Mouse (Mus musculus): ENCODE measurements around the gene Amh. TPM values are rescaled to one million over a fixed set of nuclear protein-coding genes. Genes with fewer than 3 reads are reported as not detected.

Gene Amh
- 0.44 and 0.53 TPM in 2 replicates for polyA plus RNA-seq (2012; rRNA removed; ENCODE audit: low replicate concordance)

DNA sequence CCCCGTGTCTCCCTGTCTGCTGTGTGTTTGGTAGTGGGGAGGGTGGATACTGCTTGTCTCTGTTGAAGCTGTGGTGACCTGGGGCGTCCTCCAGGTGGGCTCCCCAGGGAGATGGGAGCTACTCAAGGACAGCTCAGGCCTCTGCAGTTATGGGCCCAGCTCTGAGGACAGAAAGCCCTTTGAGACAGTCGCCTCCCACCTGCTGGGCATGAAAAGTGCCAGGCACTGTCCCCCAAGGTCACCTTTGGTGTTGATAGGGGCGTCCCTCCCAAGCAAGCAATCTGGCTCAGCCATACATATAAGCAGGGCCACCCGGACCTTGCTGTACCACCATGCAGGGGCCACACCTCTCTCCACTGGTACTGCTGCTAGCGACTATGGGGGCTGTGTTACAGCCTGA is at the start of gene Amh:
Gene Amh (plus strand): TSS at position 328 of the 400 bp plus-strand sequence.

DNA sequence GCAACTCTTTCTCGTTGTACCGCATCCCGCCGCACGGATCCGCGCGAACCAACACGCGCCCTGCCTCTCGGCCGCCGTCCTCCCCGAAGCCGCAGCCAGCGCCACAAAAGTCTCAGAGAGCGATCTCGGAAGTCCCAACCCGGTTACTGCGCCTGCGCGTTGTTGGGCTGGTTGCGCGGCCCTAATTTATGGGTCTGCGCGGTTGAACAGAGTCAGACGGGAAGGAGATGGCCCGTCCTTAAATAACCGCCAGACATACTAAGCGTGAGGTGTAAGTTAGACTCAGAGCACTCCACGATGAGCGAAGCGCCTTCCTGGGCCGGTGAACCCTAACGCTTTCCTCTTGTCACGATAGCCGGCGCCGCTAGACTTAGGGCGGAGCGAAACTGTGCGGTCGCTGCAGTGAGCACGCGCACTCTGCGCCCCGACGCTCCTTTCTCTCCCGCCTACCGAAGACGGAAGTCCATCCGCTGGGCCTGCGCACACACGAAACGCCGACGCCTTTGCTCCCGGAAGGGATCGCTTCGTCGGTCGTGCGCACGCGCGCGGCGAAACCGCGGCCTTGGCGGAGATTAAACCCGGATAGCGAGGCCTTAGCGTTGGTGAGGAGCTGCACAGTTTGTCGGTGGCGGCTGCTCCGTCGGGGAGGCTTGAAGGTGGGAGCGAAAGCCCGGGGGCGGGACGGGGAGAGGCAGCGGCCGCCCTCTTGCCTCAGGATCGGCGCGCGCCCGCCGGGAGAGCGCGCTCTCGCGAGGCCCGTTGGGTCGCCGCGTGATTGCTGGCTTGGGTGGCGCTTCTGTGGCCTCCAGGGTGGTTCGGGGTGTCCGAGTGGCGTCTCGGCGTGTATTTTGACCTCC is 6.7 kb upstream of the Amh start, which contains the start of the genes Sf3a2 and Plekhj1:
Gene Sf3a2 (plus strand): TSS at position 49 of the 857 bp plus-strand sequence.
Gene Plekhj1 (minus strand): TSS at position 477 of the 857 bp plus-strand sequence.

DNA sequence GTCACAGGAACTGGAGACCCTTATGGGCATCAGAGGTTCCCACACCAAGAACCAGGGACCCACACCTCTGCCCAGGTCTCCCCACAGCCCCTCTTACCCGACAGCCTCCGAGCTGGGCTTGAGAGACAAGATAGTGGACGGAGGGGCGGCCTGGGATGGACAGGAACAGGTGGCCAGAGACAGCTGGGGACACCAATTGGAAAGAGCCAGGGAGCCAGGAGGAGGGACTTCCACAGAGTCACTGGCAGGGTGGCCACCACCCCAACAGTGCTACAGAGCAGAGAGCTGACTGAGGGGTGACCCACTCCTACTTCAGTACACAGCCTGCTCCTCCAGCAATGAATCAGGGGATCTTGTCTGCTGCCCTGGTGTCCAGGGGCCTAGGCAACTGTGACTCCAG is 8.3 kb downstream of the Amh start, which contains the start of gene Jsrp1:
Gene Jsrp1 (minus strand): TSS at position 133 of the 400 bp plus-strand sequence.

DNA sequence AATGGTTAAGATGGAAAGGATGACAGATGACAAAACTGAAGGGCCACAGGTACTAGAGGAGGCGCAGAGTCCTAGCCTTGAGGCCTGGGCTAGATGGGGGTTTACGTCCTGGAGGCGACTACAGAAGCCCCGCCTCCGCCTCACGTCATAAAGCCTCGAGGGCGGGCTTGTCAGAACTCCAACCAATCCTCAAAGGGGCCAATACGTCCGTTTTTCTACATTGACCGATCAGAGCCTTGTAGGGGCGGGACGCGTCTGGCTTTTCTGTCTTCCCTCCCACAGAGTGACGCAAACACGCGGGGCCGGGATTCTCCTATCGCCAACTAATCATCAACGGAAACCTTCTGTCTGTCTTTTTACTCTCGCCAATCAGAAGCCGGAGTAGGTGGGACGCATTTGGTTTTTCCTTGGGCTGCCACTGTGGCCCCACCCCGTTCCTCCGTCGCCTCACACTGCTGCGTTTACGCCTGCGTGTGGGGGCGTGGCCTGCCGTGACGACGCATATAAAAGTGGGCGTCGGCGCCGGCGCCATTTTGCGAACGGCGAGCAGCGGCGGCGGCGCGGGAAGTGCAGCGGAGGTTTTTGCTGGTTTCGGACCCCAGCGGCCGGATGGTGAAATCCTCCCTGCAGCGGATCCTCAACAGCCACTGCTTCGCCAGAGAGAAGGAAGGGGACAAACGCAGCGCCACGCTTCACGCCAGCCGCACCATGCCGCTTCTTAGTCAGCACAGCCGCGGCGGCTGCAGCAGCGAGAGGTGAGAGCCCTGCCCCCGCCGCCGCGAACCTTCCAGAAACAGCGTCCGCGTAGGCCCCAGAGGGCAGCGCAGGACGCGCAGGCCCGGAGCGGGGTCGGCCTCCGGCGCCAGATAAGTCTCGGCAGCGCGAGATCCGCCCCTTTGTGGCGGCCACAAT is 21.4 kb downstream of the Amh start, which contains the start of gene Oaz1:
Gene Oaz1 (plus strand): TSS at position 506 of the 912 bp plus-strand sequence.

DNA sequence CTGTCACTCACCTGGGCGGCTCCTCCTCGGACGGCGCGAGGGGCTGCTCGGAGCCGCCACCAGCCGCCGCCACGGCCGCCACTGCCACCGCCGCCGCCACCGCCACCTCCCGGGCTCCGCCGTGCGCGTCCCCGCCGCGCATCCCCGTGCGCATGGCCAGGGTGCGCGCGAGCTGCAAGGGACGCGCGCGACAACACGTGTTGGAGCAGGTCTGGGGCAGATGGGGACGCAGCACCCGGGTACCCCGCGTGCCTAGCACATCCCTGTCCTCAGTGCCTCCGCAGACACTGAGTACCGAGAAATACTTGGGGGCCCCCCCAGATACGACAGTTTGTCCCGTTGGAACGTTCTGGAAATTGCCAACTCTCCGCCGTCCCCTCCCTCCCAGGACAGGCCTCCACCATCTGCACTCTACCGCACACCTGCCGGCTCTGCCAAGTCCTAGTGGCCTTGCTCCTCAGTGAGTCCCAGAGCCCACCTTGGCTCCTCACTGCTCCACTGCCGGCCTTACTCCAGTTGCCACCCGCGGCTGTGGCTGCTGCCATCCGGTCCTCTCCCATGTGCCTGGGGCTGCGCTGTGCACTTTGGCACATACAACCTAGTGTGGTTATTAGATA is 39.0 kb downstream of the Amh start, which contains the start of gene Lingo3:
Gene Lingo3 (minus strand): TSS at position 109 of the 617 bp plus-strand sequence.

DNA sequence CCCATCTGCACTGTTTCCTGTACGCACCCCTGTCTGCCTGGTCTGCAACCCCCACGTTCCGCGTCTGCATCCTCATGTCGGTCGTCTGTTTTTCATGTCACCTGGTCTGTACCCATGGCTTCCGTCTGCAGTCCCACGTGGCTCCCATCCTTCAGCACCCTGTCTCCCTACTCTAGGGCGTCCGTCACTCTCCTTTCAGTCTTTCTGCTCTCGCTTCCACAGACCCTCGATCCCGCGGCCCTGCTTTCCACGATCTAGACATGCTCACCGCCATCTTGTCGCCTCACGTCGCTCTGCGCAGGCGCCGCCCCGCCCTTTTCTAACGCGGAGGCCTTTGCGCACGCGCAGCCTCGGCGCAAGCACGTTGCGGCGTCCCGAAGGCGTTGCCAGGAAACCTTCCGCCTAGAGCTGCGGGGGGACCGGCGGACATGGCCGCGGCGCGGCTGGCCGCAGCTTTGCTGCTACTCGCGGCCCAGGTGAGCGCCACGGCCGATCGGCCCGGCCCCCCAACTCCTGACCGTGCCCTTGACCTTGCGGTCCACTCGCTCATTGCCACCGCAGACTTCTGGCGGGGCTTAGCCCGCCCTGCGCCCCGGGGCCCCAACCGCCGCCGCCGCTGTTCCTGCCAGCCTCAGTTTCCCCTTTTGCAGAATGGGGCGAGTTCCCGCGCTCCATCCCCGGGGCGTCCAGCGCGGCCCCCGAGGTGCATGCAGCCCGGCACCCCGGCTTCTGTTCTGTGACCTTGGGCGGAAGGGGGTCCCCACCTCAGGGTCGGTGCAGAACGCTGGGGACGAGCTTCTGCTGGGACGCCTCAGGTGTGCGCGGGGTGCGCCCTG is 50.1 kb downstream of the Amh start, which contains the start of the genes Lsm7 and Sppl2b:
Gene Lsm7 (minus strand): TSS at position 297 of the 836 bp plus-strand sequence.
Gene Sppl2b (plus strand): TSS at position 363 of the 836 bp plus-strand sequence.

Other genes with a start within 250 kb of the Amh start
- 36.1 and 53.1 TPM in 2 replicates for gene Rexo1, start 243.7 kb upstream of the Amh start, polyA plus RNA-seq (2012; rRNA removed; ENCODE audit: low replicate concordance)
- gene Klf16, start 227.9 kb upstream of the Amh start, polyA plus RNA-seq (2012; rRNA removed; ENCODE audit: low replicate concordance): 13.1 and 28.3 TPM in 2 replicates
- gene Abhd17a, start 214.9 kb upstream of the Amh start, polyA plus RNA-seq (2012; rRNA removed; ENCODE audit: low replicate concordance): 199 and 204 TPM in 2 replicates
- gene Scamp4, start 202.4 kb upstream of the Amh start, polyA plus RNA-seq (2012; rRNA removed; ENCODE audit: low replicate concordance): 107 and 129 TPM in 2 replicates
- 9.4 and 12.8 TPM in 2 replicates for gene Adat3, start 202.4 kb upstream of the Amh start, polyA plus RNA-seq (2012; rRNA removed; ENCODE audit: low replicate concordance)
- 1.6 and 3.7 TPM in 2 replicates for gene Gm49322, start 199.2 kb upstream of the Amh start, polyA plus RNA-seq (2012; rRNA removed; ENCODE audit: low replicate concordance)
- gene Csnk1g2, start 182.4 kb upstream of the Amh start, polyA plus RNA-seq (2012; rRNA removed; ENCODE audit: low replicate concordance): 183 and 235 TPM in 2 replicates
- gene Btbd2, start 148.2 kb upstream of the Amh start, polyA plus RNA-seq (2012; rRNA removed; ENCODE audit: low replicate concordance): 80.1 and 107 TPM in 2 replicates
- gene Mknk2, start 127.1 kb upstream of the Amh start, polyA plus RNA-seq (2012; rRNA removed; ENCODE audit: low replicate concordance): 507 and 1,079 TPM in 2 replicates
- gene Mob3a, start 103.3 kb upstream of the Amh start, polyA plus RNA-seq (2012; rRNA removed; ENCODE audit: low replicate concordance): 43.3 and 51.8 TPM in 2 replicates
- 61.1 and 73.0 TPM in 2 replicates for gene Izumo4, start 103.1 kb upstream of the Amh start, polyA plus RNA-seq (2012; rRNA removed; ENCODE audit: low replicate concordance)
- 155 and 208 TPM in 2 replicates for gene Ap3d1, start 63.0 kb upstream of the Amh start, polyA plus RNA-seq (2012; rRNA removed; ENCODE audit: low replicate concordance)
- gene Dot1l, start 50.0 kb upstream of the Amh start, polyA plus RNA-seq (2012; rRNA removed; ENCODE audit: low replicate concordance): 17.0 and 39.8 TPM in 2 replicates
- 24.0 and 43.6 TPM in 2 replicates for gene Sf3a2, start 7.0 kb upstream of the Amh start, polyA plus RNA-seq (2012; rRNA removed; ENCODE audit: low replicate concordance)
- 44.8 and 76.1 TPM in 2 replicates for gene Plekhj1, start 6.6 kb upstream of the Amh start, polyA plus RNA-seq (2012; rRNA removed; ENCODE audit: low replicate concordance)
- gene Jsrp1, start 8.3 kb downstream of the Amh start, polyA plus RNA-seq (2012; rRNA removed; ENCODE audit: low replicate concordance): 0.21 and 0.96 TPM in 2 replicates
- gene Oaz1, start 21.4 kb downstream of the Amh start, polyA plus RNA-seq (2012; rRNA removed; ENCODE audit: low replicate concordance): 919 and 1,058 TPM in 2 replicates
- gene Lingo3, start 38.8 kb downstream of the Amh start, polyA plus RNA-seq (2012; rRNA removed; ENCODE audit: low replicate concordance): 0.03 TPM in 1 of 2 replicates, not detected in the other
- 86.7 and 136 TPM in 2 replicates for gene Lsm7, start 50.0 kb downstream of the Amh start, polyA plus RNA-seq (2012; rRNA removed; ENCODE audit: low replicate concordance)
- 62.5 and 116 TPM in 2 replicates for gene Sppl2b, start 50.0 kb downstream of the Amh start, polyA plus RNA-seq (2012; rRNA removed; ENCODE audit: low replicate concordance)
- 0.07 and 0.36 TPM in 2 replicates for gene Tmprss9, start 66.6 kb downstream of the Amh start, polyA plus RNA-seq (2012; rRNA removed; ENCODE audit: low replicate concordance)
- gene Timm13, start 95.7 kb downstream of the Amh start, polyA plus RNA-seq (2012; rRNA removed; ENCODE audit: low replicate concordance): 179 and 198 TPM in 2 replicates
- gene Lmnb2, start 113.0 kb downstream of the Amh start, polyA plus RNA-seq (2012; rRNA removed; ENCODE audit: low replicate concordance): 7.3 and 23.8 TPM in 2 replicates
- gene Gadd45b, start 124.8 kb downstream of the Amh start, polyA plus RNA-seq (2012; rRNA removed; ENCODE audit: low replicate concordance): 18.0 and 22.1 TPM in 2 replicates
- gene Gng7, start 209.7 kb downstream of the Amh start, polyA plus RNA-seq (2012; rRNA removed; ENCODE audit: low replicate concordance): 8.4 and 8.5 TPM in 2 replicates
- gene Diras1, start 220.4 kb downstream of the Amh start, polyA plus RNA-seq (2012; rRNA removed; ENCODE audit: low replicate concordance): 0.08 and 0.13 TPM in 2 replicates
- gene Slc39a3, start 232.2 kb downstream of the Amh start, polyA plus RNA-seq (2012; rRNA removed; ENCODE audit: low replicate concordance): 47.1 and 47.6 TPM in 2 replicates

All from subcutaneous adipose tissue, adult 2 months (tissue).